Mouse (Mus musculus): ENCODE measurements around the gene Lrrc8b. TPM values are rescaled to one million over a fixed set of nuclear protein-coding genes. Genes with fewer than 3 reads are reported as not detected.

Gene Lrrc8b
- total and polyA plus RNA-seq, 2 experiments from 2014 or later = 20.8 to 64.0 TPM

- TF ChIP-seq CTCF (IDR thresholded peaks at IDR 0.05; ENCODE audit: low read depth) = no peak
- Histone ChIP-seq H3K27me3 (ENCODE audit: insufficient read depth, low read length) (no peaks in the 10 kb centered on the region), H3K4me2 (ENCODE audit: low read depth) (no peak overlapping the region), H3K9me3 (ENCODE audit: low read length) (no peaks in the 10 kb centered on the region), H3K9ac (no peak overlapping the region), H3K27ac (ENCODE audit: low read depth, low read length) (no peak overlapping the region), H3K4me3 (ENCODE audit: low read depth, low read length) (no peak overlapping the region), H3K4me1 (ENCODE audit: insufficient read depth) (peaks cover 10% of the 10 kb centered on the region; the same call in 1 of the 2 replicates), H3K36me3 (ENCODE audit: insufficient read depth) (peaks cover 12% of the 10 kb centered on the region)
- DNase-seq (no peak), ATAC-seq (no peak)
- 96% methylated on average over 12 of the region's 12 CpGs for WGBS
These were observed 109.4 kb downstream of the Lrrc8b start for GRCm38 (mm10) chr5:105525004-105525403.

DNA sequence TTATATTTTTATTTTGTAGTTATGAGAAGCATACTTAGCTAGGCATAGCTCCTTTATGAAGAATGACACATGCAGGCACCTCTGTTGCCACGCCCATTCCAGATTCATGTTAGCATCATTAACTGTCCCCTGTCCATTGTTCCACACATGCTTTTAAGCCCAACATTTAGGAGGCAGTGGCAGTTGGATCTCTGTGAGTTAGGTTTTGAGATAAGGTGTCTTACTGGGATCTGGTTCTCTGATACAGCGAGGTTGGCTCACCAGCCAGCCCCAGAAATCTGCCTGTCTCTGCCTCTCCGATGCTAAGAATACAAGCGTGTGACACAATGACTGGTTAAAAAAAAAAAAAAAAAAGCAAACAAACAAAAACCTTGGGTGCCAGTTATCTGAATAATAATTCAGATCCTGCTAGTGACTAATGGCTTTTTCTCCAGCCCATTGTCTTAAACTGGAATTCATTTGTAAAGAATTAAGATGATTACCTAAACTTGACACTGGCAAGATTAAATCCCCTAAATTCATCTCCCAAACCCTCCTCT, 110.6 kb downstream of the Lrrc8b start:
- WGBS = 90% methylated on average over 4 of the region's 4 CpGs
- peaks cover under 1% of the 10 kb centered on the region; the same call in 1 of the 2 replicates for H3K4me1 ChIP-seq (ENCODE audit: insufficient read depth)
- no peak overlapping the region for H3K4me3 ChIP-seq (ENCODE audit: low read depth, low read length)
- peaks cover 12% of the 10 kb centered on the region for H3K36me3 ChIP-seq (ENCODE audit: insufficient read depth)
- no peaks in the 10 kb centered on the region for H3K9me3 ChIP-seq (ENCODE audit: low read length)
- no peaks in the 10 kb centered on the region for H3K27me3 ChIP-seq (ENCODE audit: insufficient read depth, low read length)
- DNase-seq (no peak), ATAC-seq (no peak)
- TF ChIP-seq CTCF (IDR thresholded peaks at IDR 0.05; ENCODE audit: low read depth) = no peak
- H3K9ac ChIP-seq = no peak overlapping the region
- H3K27ac ChIP-seq (ENCODE audit: low read depth, low read length) = no peak overlapping the region
- H3K4me2 ChIP-seq (ENCODE audit: low read depth) = no peak overlapping the region

DNA sequence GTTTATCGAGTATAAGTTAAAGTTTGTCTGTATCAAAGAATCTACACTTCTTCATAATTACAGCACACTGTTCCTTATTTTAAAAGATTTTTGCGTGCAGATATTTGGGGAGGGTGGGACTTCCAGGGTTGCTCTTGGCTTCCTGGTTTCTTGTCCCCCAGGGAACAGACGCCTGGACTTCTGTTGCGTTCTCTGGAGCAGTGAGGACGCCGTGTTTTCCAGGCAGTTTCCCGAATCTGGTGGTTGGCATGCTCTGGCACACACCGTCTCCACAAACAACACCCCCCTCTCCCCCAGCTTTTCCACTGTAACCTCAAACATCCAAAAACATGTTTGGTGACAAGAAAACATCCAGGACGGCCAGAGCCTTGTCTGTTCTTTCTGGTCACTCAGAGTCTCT, 111.2 kb downstream of the Lrrc8b start:
- no peak overlapping the region for H3K27ac ChIP-seq (ENCODE audit: low read depth, low read length)
- H3K27me3 ChIP-seq (ENCODE audit: insufficient read depth, low read length) = no peaks in the 10 kb centered on the region
- H3K4me1 ChIP-seq (ENCODE audit: insufficient read depth) = no peaks in the 10 kb centered on the region
- WGBS = 91% methylated on average over 9 of the region's 9 CpGs
- H3K36me3 ChIP-seq (ENCODE audit: insufficient read depth) = peaks cover 12% of the 10 kb centered on the region
- H3K9me3 ChIP-seq (ENCODE audit: low read length) = no peaks in the 10 kb centered on the region
- H3K4me2 ChIP-seq (ENCODE audit: low read depth) = no peak overlapping the region
- no peak for ATAC-seq
- DNase-seq = no peak
- H3K4me3 ChIP-seq (ENCODE audit: low read depth, low read length) = no peak overlapping the region
- no peak for TF ChIP-seq CTCF (IDR thresholded peaks at IDR 0.05; ENCODE audit: low read depth)
- H3K9ac ChIP-seq = no peak overlapping the region

DNA sequence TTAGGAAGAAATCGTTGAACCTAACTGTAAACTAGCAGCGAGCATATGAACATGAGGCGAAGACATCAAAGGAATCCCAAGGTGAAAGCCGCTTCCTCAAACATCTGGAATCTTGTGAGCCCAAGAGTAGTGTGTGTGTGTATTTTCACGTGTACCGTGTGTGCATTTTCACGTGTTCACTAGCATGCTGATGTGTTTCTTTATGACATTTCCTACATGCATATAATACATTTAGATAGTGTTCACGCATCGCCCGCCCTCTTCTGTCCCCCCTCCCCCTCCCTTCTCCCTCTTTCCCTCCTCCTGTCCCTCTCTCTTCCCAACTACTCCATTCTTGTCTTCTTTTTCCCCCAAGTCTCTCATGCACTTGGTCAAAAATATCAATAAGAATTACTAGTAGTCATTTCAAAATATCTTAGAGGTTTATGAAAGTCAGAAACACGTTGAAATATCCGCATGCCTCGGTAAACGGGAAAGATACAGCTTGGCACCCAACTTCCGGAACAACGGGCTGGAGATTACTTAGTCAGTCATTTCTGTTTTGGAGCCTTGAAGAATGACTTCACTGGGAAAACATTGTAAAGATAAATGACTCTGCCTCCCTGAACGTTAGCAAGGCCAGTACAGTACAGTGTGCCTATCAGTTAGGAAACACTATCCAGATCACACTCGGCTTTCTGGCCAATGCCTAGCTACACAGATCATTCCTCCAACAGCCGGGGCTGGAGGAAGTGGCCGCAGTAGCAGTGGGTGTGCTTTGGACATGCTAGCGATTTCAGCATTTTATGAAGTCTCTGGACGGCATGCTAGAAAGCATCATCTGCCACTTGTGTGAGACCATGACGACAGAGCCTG, 112.1 kb downstream of the Lrrc8b start:
- ATAC-seq (no peak), DNase-seq (no peak)
- no peak for TF ChIP-seq CTCF (IDR thresholded peaks at IDR 0.05; ENCODE audit: low read depth)
- H3K4me2 ChIP-seq (ENCODE audit: low read depth) = no peak overlapping the region
- H3K4me1 ChIP-seq (ENCODE audit: insufficient read depth) = no peaks in the 10 kb centered on the region
- peaks cover 12% of the 10 kb centered on the region for H3K36me3 ChIP-seq (ENCODE audit: insufficient read depth)
- WGBS = 94% methylated on average over 23 of the region's 23 CpGs
- H3K27me3 ChIP-seq (ENCODE audit: insufficient read depth, low read length) = no peaks in the 10 kb centered on the region
- no peak overlapping the region for H3K27ac ChIP-seq (ENCODE audit: low read depth, low read length)
- H3K9me3 ChIP-seq (ENCODE audit: low read length) = no peaks in the 10 kb centered on the region
- no peak overlapping the region for H3K9ac ChIP-seq
- H3K4me3 ChIP-seq (ENCODE audit: low read depth, low read length) = no peak overlapping the region

DNA sequence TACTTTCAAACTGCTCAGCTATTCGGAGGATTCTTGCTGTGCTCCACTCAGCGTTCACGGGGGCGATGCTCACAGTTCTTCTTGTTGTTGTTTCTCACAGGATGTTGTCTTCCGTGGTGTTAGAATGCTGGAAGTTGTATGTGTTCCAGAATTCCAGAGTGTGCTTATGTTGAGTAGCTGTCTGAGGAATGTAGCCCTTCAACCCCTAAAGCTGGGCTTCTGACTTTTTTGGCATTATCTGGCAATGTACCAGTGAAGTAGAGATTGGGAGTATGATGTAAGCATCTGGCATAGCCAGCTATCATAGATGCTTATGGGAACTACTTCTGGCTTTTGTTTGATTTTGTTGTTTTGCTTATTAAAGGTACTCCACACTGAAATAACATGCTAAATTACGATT, 115.0 kb downstream of the Lrrc8b start:
- no peak for TF ChIP-seq CTCF (IDR thresholded peaks at IDR 0.05; ENCODE audit: low read depth)
- Histone ChIP-seq H3K4me3 (ENCODE audit: low read depth, low read length) (no peak overlapping the region), H3K27ac (ENCODE audit: low read depth, low read length) (no peak overlapping the region), H3K27me3 (ENCODE audit: insufficient read depth, low read length) (no peaks in the 10 kb centered on the region), H3K9ac (no peak overlapping the region), H3K4me1 (ENCODE audit: insufficient read depth) (no peaks in the 10 kb centered on the region), H3K9me3 (ENCODE audit: low read length) (no peaks in the 10 kb centered on the region), H3K4me2 (ENCODE audit: low read depth) (no peak overlapping the region), H3K36me3 (ENCODE audit: insufficient read depth) (peaks cover 12% of the 10 kb centered on the region)
- no peak for ATAC-seq
- no peak for DNase-seq
- WGBS = 79% methylated on average over 6 of the region's 6 CpGs

DNA sequence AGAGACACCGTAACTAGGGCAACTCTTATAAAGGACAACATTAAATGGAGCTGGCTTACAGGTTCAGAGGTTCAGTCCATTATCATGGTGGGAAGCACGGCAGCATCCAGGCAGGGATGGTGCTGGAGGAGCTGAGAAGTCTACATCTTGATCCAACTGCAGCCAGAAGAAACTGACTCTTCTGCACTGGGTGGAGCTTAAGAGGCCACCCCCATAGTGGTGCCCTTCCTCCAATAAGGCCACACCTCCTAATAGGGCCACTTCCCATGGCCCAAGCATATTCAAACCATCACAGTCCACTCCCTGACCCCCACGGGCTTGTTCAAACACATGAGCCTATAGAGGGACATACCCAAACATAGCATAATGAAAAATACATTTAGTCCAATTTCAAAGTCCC, 119.6 kb downstream of the Lrrc8b start:
- H3K4me3 ChIP-seq (ENCODE audit: low read depth, low read length) = no peak overlapping the region
- H3K9ac ChIP-seq = no peak overlapping the region
- no peaks in the 10 kb centered on the region for H3K9me3 ChIP-seq (ENCODE audit: low read length)
- DNase-seq (no peak), ATAC-seq (no peak)
- no peaks in the 10 kb centered on the region for H3K4me1 ChIP-seq (ENCODE audit: insufficient read depth)
- 94% methylated on average over 3 of the region's 3 CpGs for WGBS
- no peak for TF ChIP-seq CTCF (IDR thresholded peaks at IDR 0.05; ENCODE audit: low read depth)
- no peaks in the 10 kb centered on the region for H3K36me3 ChIP-seq (ENCODE audit: insufficient read depth)
- H3K27me3 ChIP-seq (ENCODE audit: insufficient read depth, low read length) = no peaks in the 10 kb centered on the region
- H3K27ac ChIP-seq (ENCODE audit: low read depth, low read length) = no peak overlapping the region
- no peak overlapping the region for H3K4me2 ChIP-seq (ENCODE audit: low read depth)

GRCm38 (mm10) chr5:105536172-105536571, 120.6 kb downstream of the Lrrc8b start:
- DNase-seq = no peak
- H3K36me3 ChIP-seq (ENCODE audit: insufficient read depth) = no peaks in the 10 kb centered on the region
- no peak for ATAC-seq
- no peak overlapping the region for H3K9ac ChIP-seq
- no peak overlapping the region for H3K4me2 ChIP-seq (ENCODE audit: low read depth)
- TF ChIP-seq CTCF (IDR thresholded peaks at IDR 0.05; ENCODE audit: low read depth) = no peak
- 89% methylated on average over 2 of the region's 2 CpGs for WGBS
- no peaks in the 10 kb centered on the region for H3K4me1 ChIP-seq (ENCODE audit: insufficient read depth)
- no peak overlapping the region for H3K27ac ChIP-seq (ENCODE audit: low read depth, low read length)
- no peaks in the 10 kb centered on the region for H3K27me3 ChIP-seq (ENCODE audit: insufficient read depth, low read length)
- H3K9me3 ChIP-seq (ENCODE audit: low read length) = no peaks in the 10 kb centered on the region
- no peak overlapping the region for H3K4me3 ChIP-seq (ENCODE audit: low read depth, low read length)

All from forebrain, postnatal 0 days (tissue).